Mouse (Mus musculus) CD4-positive, CD25-positive, alpha-beta regulatory T cell, adult 2 months (primary cell): ENCODE results near the gene Lyrm1.

ENCODE experiments used
- DNase-seq: peaks from one replicate; pipeline ENCODE4 v3.0.0-alpha.2; 2012; ENCODE audit warnings: low read depth, low spot score

The Lyrm1 gene

DNA sequence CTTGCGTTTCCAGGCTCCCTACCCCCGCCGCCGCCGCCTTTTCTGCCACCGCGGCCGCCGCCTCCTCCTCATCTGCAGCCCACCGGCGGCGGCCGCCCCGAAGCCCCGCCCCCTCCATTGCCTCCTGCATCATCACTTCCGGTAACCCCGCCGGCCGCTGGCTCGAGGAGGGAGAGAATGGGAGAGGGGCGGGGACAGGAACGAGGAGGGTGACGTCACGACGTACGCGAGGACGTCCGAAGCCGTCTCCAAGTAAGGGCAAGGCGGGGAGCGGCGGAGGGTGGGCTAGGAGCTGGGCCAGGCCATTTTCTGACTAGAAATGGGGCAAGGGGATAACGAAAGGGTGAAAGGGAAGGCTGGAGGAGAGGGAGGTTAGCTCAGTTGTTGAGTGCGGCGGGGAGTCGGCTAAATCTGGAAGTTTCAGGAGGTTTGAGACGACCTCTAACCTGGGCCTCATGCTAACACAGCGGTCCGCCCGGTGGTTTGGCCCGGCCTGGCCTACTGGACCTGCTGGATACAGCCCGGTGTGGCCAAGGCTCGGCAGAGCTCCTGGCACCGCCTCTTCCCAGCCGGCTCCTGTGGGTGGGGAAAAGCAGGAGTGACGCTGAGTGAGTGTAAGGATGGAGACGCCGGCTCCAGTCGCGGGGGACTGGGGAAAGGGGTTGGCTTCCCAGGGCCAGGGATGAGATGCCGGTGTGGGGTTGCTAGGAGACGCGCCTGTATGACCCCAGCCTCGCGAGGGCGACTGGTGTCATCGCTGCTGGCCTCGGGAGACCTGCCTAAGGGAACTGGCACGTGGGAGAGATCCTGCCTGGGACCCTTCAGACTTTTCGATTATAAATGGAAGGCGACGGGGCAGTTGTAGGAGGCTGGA lies at the start of gene Lyrm1, which contains the start of gene Dcun1d3:
TSS of gene Lyrm1 (plus strand) at position 223 of the 874 bp plus-strand sequence.
TSS of gene Dcun1d3 (minus strand) at position 660 of the 874 bp plus-strand sequence.
- peak; percentile 98 for DNase-seq

DNA sequence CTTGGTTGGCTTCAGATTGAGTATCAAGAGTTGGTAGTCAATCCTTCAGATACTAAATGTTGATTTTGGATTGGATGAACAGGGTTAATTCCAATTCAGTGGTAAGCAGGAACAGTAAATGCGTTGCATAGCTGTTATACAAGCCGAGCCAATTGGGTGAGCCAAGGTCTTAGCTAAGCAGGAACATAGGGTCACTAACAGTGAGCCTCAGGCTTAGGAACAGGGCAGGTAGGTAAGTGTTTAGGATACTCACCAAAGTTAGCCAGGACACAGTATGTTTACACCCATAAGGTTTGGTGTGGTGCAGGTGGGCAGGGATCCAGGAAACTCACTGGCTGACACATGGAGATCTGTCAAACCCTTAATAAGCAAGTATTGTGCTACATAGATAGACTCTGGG lies 48.3 kb upstream of the Lyrm1 start:
- no peak for DNase-seq

- peak; percentile 61 for DNase-seq
Observed at GRCm38 (mm10) chr7:119849096-119849495, 46.6 kb upstream of the Lyrm1 start.

DNA sequence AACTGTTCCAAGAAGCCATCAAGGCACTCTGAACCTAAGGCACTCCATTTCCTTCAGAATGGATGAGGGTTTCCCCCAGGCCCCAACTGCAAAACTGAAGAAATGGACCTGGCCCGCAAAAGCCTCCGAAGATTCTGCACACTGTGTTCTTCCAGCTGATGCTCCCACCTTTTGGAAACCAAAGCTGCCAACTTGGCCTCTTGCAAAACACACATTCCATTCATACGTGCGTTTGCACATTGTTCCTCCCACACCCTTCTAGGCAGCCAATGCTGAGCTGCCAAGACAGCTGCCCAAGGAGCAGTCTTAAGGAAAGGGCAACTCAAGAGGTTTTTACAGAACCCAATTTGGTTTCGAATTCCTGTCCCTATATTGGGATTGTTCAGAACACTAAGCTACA lies 44.9 kb upstream of the Lyrm1 start:
- DNase-seq = no peak

DNA sequence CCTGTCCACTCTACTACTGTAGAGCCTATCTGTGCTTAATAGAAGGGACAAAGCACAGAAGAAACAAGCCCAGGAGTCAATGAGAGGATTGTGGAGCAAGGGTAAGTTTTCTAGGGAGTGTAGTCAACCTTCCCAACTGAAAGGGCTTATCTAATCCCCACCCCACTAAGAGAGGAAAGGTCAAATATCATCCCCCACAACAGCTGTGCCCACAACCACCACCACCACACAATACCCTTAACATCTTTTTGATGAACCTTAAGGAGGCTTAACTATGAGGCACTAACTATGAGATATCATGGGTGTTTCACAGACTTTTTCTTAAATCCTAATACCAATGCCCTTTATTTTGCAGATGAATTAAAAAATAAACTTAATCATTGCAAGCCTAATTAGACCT lies 43.2 kb upstream of the Lyrm1 start:
- no peak for DNase-seq

GRCm38 (mm10) chr7:119853186-119853585 lies 42.5 kb upstream of the Lyrm1 start:
- DNase-seq = no peak

GRCm38 (mm10) chr7:119854362-119854761 lies 41.3 kb upstream of the Lyrm1 start:
- DNase-seq = no peak

GRCm38 (mm10) chr7:119855031-119855430 lies 40.6 kb upstream of the Lyrm1 start:
- no peak for DNase-seq

DNA sequence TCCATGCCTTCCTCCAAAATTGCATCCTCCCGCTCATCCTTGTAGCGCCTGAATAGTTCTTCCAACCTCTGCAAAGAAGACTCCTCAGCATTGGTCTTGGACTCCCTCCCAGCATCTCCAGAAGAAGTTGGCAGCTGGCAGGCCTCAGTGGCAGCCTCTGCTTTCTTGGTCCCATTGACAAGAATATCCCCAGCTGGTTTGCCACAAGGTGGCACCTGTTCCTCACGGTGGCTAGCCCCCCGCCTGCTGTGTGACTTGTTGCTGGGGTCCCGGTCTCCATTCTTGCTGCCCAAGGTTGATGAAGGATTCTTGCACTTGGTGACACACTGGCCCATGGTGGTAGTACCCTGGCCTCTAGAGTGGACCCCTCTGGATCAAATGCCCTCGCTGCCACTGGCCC lies 36.2 kb upstream of the Lyrm1 start:
- peak; percentile 28 for DNase-seq

- DNase-seq = peak; percentile 14
Observed at GRCm38 (mm10) chr7:119860116-119860515, 35.5 kb upstream of the Lyrm1 start.

- DNase-seq = peak; percentile 20
Observed at GRCm38 (mm10) chr7:119860554-119860953, 35.1 kb upstream of the Lyrm1 start.

DNA sequence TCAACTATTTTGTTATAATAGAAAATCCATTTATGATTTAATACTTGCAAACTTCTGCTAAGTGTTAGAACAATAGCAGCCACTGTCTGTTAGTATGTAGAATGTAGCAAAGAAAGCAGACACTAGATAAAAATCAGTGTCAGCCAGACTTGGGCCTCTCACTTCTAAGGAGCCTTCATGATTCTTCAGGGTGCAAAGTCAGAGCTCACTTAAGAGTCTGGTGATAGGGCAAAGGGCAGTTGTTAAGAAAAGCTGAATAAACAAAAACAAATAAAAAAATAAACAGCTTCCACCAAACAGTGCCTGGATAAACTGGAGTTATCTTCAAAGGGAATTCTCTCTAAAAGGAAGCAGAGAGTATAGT lies 34.7 kb upstream of the Lyrm1 start:
- DNase-seq = peak; percentile 11

DNA sequence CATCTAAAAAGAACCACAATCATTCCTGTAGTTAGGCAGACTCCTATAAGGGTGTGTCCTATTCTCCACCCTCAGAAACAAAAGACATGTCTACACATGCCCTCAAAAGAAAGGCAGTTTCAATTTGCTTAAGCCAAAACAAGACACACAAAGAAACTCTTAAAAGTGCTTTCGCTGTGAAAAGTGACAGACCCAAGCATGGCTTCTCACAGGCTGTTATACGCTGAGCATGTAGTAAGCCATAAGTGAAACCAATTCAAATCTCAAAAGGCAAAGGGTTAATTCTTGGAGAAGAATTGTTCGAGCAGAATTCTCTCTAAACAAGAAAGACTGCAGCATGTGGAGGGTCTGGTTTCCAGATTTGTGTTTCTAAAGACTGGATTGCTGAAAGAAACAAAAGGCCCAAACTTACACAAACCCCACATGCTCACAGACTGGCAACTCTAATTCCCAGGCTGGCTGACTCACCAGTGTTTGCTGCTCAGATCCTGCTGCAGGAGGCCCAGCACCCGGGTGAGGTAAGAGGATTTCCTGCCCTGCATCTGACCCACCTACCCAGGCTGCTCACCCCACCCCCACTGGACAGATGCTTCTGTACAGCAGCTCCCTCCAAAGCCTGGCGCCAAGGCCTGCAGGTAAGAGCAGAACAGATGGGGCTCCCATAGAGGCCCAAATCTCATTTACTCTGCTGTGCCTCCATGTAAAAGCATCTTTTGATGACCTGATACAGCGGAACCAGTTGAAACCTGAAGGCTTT lies 34.1 kb upstream of the Lyrm1 start:
- DNase-seq = peak; percentile 79

DNA sequence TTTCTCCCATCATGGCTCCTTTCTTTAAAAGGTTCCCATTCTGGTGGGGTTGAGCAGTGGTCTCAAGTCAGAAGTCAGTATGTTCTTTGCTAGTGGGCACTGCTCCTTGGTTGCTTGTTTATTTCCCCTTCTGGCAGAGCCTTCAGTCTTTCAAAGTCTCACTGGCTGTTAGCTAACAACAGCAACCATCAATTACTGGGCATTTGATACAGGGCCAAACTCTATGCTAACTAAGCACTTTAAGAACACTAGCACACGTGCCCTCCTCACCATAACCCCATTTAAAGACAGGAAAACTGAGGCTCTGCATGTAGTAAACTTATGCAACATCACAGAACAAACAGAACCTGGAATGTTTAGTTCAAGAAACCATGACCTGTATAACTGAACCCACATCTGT lies 33.5 kb upstream of the Lyrm1 start:
- no peak for DNase-seq

GRCm38 (mm10) chr7:119864500-119864899 lies 31.2 kb upstream of the Lyrm1 start:
- DNase-seq = no peak

DNA sequence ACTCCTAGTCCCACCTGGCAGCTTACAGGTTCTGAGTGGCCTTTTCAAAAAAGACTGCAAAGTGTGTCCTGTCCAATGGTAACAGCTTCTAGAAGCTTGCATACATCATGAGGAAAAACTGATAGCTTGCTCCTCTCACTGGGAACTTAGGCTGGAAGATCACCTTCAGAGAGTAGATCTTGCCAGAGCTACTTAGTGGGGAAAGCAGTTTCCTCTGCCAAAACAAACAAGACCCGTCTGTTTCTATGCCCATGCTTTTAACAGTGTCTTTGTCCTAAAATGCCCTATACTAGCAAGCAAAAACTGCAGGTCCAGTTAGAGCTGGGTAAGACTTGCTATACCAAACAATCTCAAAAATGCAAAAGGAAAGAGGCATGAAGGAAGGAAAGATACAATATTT lies 29.5 kb upstream of the Lyrm1 start:
- no peak for DNase-seq

DNA sequence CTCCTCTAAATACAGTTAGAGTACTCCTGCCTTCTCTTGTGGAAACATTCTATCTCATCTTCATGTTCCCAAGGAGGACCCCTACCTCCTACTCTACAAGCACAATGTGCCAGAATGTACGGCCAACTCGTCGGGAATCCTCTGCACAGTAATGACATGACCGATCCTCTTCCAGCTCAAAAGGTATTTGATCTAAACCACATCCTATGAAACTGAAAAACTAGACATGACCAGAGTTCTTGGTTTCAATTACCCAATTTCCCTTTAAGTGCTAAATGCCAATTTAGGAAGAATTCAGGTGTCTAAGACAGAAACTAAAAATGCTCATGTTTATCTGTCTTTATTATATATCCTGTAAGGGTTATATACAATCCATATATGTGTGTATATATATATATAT lies 23.5 kb upstream of the Lyrm1 start:
- no peak for DNase-seq

GRCm38 (mm10) chr7:119873050-119873449 lies 22.6 kb upstream of the Lyrm1 start:
- no peak for DNase-seq

GRCm38 (mm10) chr7:119875776-119876440 lies 19.8 kb upstream of the Lyrm1 start:
- DNase-seq = no peak

- no peak for DNase-seq
Observed at GRCm38 (mm10) chr7:119879171-119879570, 16.5 kb upstream of the Lyrm1 start.

DNA sequence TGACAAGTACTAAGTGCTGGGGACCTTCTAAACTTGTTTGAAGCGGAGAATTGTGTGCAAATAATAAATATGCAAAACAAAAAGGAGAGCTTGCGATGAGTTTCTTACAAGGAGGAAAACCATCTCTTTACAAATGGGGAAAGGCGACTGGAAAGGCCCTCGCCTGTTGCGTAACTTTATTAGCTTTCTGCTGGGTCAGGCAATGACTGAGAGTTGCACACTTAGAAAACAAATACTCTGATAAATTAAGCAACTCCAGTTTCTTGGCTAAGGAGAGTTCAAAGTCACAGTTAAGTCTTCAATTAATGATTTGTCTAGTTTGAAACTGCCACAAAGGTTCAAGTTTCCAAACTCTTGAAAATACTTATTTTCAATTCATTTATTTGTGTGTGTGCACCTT lies 15.3 kb upstream of the Lyrm1 start:
- DNase-seq = no peak

GRCm38 (mm10) chr7:119881229-119881628 lies 14.4 kb upstream of the Lyrm1 start:
- DNase-seq = no peak
